Mouse (Mus musculus) thymus, adult 2 months (tissue): Measurements from ENCODE around the gene Stx4a. TPM values are rescaled to one million over a fixed set of nuclear protein-coding genes. Genes with fewer than 3 reads are reported as not detected.

ENCODE experiments used
- DNase-seq: peaks from one replicate; pipeline ENCODE4 v3.0.0; 2021
- H3K27ac ChIP-seq: fragments of 200-500 bp; 2 replicates; pipeline ENCODE4 v1.5.1; 2012; ENCODE audit warnings: low read length, control low read depth; ENCODE audit not compliant: control insufficient read depth, insufficient read depth
- H3K27me3 ChIP-seq: fragments of 200-500 bp; 2 replicates; pipeline ENCODE4 v1.6.1; 2012; ENCODE audit warnings: mild to moderate bottlenecking, low read length, moderate library complexity, mixed read lengths; ENCODE audit not compliant: control insufficient read depth, insufficient read depth
- H3K36me3 ChIP-seq: fragments of 200-500 bp; 2 replicates; pipeline ENCODE4 v1.6.1; 2012; ENCODE audit warnings: mild to moderate bottlenecking, low read length, moderate library complexity; ENCODE audit not compliant: control insufficient read depth, insufficient read depth
- H3K4me1 ChIP-seq: fragments of 200-500 bp; replicated peaks from 2 replicates; pipeline ENCODE4 v1.6.1; 2012; ENCODE audit warnings: low read length; ENCODE audit not compliant: control insufficient read depth, insufficient read depth
- H3K4me3 ChIP-seq: fragments of 200-500 bp; 2 replicates; pipeline ENCODE4 v1.5.1; 2012; ENCODE audit warnings: mild to moderate bottlenecking, low read length, control low read depth, moderate library complexity; ENCODE audit not compliant: control insufficient read depth, insufficient read depth
- CTCF ChIP-seq: fragments of 200-500 bp; IDR thresholded peaks from 2 replicates; pipeline ENCODE4 v1.5.1; 2012; ENCODE audit warnings: mild to moderate bottlenecking, control low read depth, low read length, moderate library complexity, borderline replicate concordance; ENCODE audit not compliant: control insufficient read depth, poor library complexity, insufficient read depth; ENCODE audit errors: extremely low read depth
- POLR2A ChIP-seq: fragments of 200-500 bp; IDR thresholded peaks from 2 replicates; pipeline ENCODE4 v1.6.1; 2012; ENCODE audit warnings: mild to moderate bottlenecking, low read length, control low read depth, moderate library complexity; ENCODE audit not compliant: control insufficient read depth, poor library complexity, insufficient read depth; ENCODE audit errors: extremely low read depth
- WGBS: fragments of 180-500 bp; shearing (Covaris S2); methylation state at CpG from one replicate; pipeline ENCODE4 v1.1.7; 2018; 5-methylcytosine and 5-hydroxymethylcytosine counted together
- polyA plus RNA-seq: library from polyadenylated mRNA; depleted of rRNA; stranded (reverse); fragments of >200 nt; gene quantifications from 2 replicates; pipeline ENCODE4 v1.2.3, GENCODE M21; 2012

Gene Stx4a
- polyA plus RNA-seq, 1 experiment = 93.3 TPM

GRCm38 (mm10) chr7:127785308-127785707 is 38.8 kb upstream of the Stx4a start, which contains the start of gene Gm49388:
Gene Gm49388, plus strand, starts transcription at chr7:127785608.
- 100% methylated on average over 7 of the region's 7 CpGs for WGBS
- TF ChIP-seq POLR2A (no peak), CTCF (no peak)
- no peaks in the 10 kb centered on the region for H3K27me3 ChIP-seq
- DNase-seq = no peak
- no peak within 1 kb of the TSS for H3K27ac ChIP-seq
- peaks cover 93% of the 10 kb centered on the region for H3K36me3 ChIP-seq
- no peak within 1 kb of the TSS for H3K4me3 ChIP-seq
- no peaks in the 10 kb centered on the region for H3K4me1 ChIP-seq

GRCm38 (mm10) chr7:127797076-127797845 is 26.8 kb upstream of the Stx4a start:
- no peak for DNase-seq
- H3K4me1 ChIP-seq = no peaks in the 10 kb centered on the region
- TF ChIP-seq CTCF (no peak), POLR2A (no peak)
- 98% methylated on average over 23 of the region's 23 CpGs for WGBS
- H3K4me3 ChIP-seq = no peak overlapping the region
- peaks cover 55% of the 10 kb centered on the region for H3K36me3 ChIP-seq
- H3K27me3 ChIP-seq = no peaks in the 10 kb centered on the region
- no peak overlapping the region for H3K27ac ChIP-seq

- Histone ChIP-seq H3K27ac (no peak overlapping the region), H3K4me1 (no peaks in the 10 kb centered on the region), H3K27me3 (no peaks in the 10 kb centered on the region), H3K36me3 (peaks cover 47% of the 10 kb centered on the region), H3K4me3 (no peak overlapping the region)
- WGBS = 89% methylated on average over 4 of the region's 4 CpGs
- DNase-seq = no peak
- TF ChIP-seq POLR2A (no peak), CTCF (no peak)
Measured at GRCm38 (mm10) chr7:127798591-127798990, 25.5 kb upstream of the Stx4a start.

GRCm38 (mm10) chr7:127799211-127799610 is 24.9 kb upstream of the Stx4a start:
- TF ChIP-seq POLR2A (no peak), CTCF (no peak)
- WGBS = 89% methylated on average over 13 of the region's 13 CpGs

GRCm38 (mm10) chr7:127799738-127800137 is 24.4 kb upstream of the Stx4a start:
- TF ChIP-seq POLR2A (no peak), CTCF (no peak)
- Histone ChIP-seq H3K4me1 (no peaks in the 10 kb centered on the region), H3K4me3 (no peak overlapping the region), H3K27me3 (no peaks in the 10 kb centered on the region), H3K36me3 (peaks cover 44% of the 10 kb centered on the region), H3K27ac (no peak overlapping the region)
- no peak for DNase-seq
- 52% methylated on average over 1 of the region's 1 CpGs for WGBS

More at GRCm38 (mm10) chr7:127799211-127799610, 24.9 kb upstream of the Stx4a start:
- Histone ChIP-seq H3K4me1 (no peaks in the 10 kb centered on the region), H3K27me3 (no peaks in the 10 kb centered on the region), H3K4me3 (no peak overlapping the region), H3K27ac (no peak overlapping the region), H3K36me3 (peaks cover 47% of the 10 kb centered on the region)
- DNase-seq = no peak

- Histone ChIP-seq H3K4me3 (no peak within 1 kb of the TSS), H3K27ac (no peak within 1 kb of the TSS), H3K4me1 (no peaks in the 10 kb centered on the region), H3K27me3 (no peaks in the 10 kb centered on the region), H3K36me3 (peaks cover 36% of the 10 kb centered on the region)
- peak; percentile 96 for TF ChIP-seq CTCF
- TF ChIP-seq POLR2A = no peak
- DNase-seq = peak; percentile 76
- WGBS = 49% methylated on average over 6 of the region's 6 CpGs
Measured at GRCm38 (mm10) chr7:127800435-127801009, 23.6 kb upstream of the Stx4a start, which contains the start of gene Hsd3b7. Gene Hsd3b7, plus strand, starts transcription at chr7:127800604.
